Mouse (Mus musculus) forebrain, embryonic 14.5 days (tissue): Measurements from ENCODE around the gene Cox7a2l. TPM values are rescaled to one million over a fixed set of nuclear protein-coding genes. Genes with fewer than 3 reads are reported as not detected.

Source experiments
- ATAC-seq: fragments of 200-750 bp; cut with Nextera tagmentation; 2 replicates; pipeline ENCODE4 v1.8.0; 2017; ENCODE audit warnings: mild to moderate bottlenecking, moderate library complexity
- DNase-seq: peaks from one replicate; pipeline ENCODE4 v3.0.0-alpha.2; 2015; ENCODE audit warnings: low spot score
- H3K27ac ChIP-seq: fragments of 300-500 bp; sonication (generic); 2 replicates; pipeline ENCODE4 v1.5.1; 2014; ENCODE audit warnings: low read depth, mild to moderate bottlenecking, control low read depth, low read length, moderate library complexity
- H3K27me3 ChIP-seq: fragments of 300-500 bp; sonication (generic); replicated peaks from 2 replicates; pipeline ENCODE4 v1.6.1; 2014; ENCODE audit warnings: low read length, control low read depth, mixed read lengths; ENCODE audit not compliant: control insufficient read depth, insufficient read depth
- H3K36me3 ChIP-seq: fragments of 300-500 bp; sonication (generic); 2 replicates; pipeline ENCODE4 v1.6.1; 2014; ENCODE audit warnings: low read length, control low read depth; ENCODE audit not compliant: control insufficient read depth, insufficient read depth
- H3K4me1 ChIP-seq: fragments of 300-500 bp; sonication (generic); 2 replicates; pipeline ENCODE4 v1.6.1; 2014; ENCODE audit warnings: antibody characterized with exemption, low read length, control low read depth; ENCODE audit not compliant: control insufficient read depth, insufficient read depth
- H3K4me2 ChIP-seq: fragments of 300-500 bp; sonication (generic); 2 replicates; pipeline ENCODE4 v1.6.1; 2014; ENCODE audit warnings: mild to moderate bottlenecking, control low read depth, low read length
- H3K4me3 ChIP-seq: fragments of 300-500 bp; sonication (generic); 2 replicates; pipeline ENCODE4 v1.5.1; 2014; ENCODE audit warnings: low read depth, low read length, control low read depth
- H3K9ac ChIP-seq: fragments of 300-500 bp; sonication (generic); 2 replicates; pipeline ENCODE4 v1.6.1; 2014; ENCODE audit warnings: mild to moderate bottlenecking, low read length, control low read depth, moderate library complexity
- H3K9me3 ChIP-seq: fragments of 300-500 bp; sonication (generic); replicated peaks from 2 replicates; pipeline ENCODE4 v1.6.1; 2016; ENCODE audit warnings: low read length, control low read depth, mixed read lengths; ENCODE audit not compliant: control insufficient read depth
- WGBS: fragments of 180-500 bp; shearing (Covaris S2); extraction: QIAGEN DNeasy Blood & Tissue Kit; methylation state at CpG from one replicate; pipeline ENCODE4 v1.1.7; 2014; 5-methylcytosine and 5-hydroxymethylcytosine counted together
- polyA plus RNA-seq: library from polyadenylated mRNA; unstranded; fragments of >200 nt; fragmentation: Nextera tagmentation; extraction: Ambion mirVana; gene quantifications from 2 replicates; pipeline ENCODE4 v1.2.1, GENCODE M21; 2014

The Cox7a2l gene
- polyA plus RNA-seq, 1 experiment from 2014 or later: 231 TPM

DNA sequence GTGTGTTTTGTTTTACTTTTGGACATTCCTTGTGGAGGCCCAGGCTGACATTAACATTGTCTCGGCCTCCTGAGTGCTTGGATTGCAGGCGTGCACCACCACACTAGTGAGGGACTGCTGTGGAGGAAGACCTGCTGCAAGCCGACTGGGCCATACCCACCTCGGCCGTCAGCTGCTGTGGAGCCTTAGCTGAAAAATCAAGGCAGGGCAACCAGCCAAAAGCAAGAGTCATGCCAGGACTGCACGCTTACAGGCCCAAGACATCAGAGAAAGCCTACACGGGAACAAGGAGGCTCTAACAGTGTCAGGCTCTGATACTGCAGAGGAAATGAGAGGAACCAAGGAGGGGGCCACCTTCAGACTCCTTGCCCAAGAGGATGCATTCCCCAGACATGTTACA lies 35.6 kb downstream of the Cox7a2l start:
- H3K4me3 ChIP-seq: no peak overlapping the region
- H3K27ac ChIP-seq: no peak overlapping the region
- no peaks in the 10 kb centered on the region for H3K4me1 ChIP-seq
- no peak overlapping the region for H3K4me2 ChIP-seq
- peaks cover 45% of the 10 kb centered on the region for H3K36me3 ChIP-seq
- ATAC-seq (no peak), DNase-seq (no peak)
- H3K9me3 ChIP-seq: no peaks in the 10 kb centered on the region
- H3K9ac ChIP-seq: no peak overlapping the region
- 84% methylated on average over 7 of the region's 7 CpGs for WGBS
- H3K27me3 ChIP-seq: no peaks in the 10 kb centered on the region

- H3K36me3 ChIP-seq: peaks cover 81% of the 10 kb centered on the region
- ATAC-seq: no peak
- no peak overlapping the region for H3K4me2 ChIP-seq
- no peak for DNase-seq
- no peak overlapping the region for H3K27ac ChIP-seq
- no peaks in the 10 kb centered on the region for H3K9me3 ChIP-seq
- WGBS: 97% methylated on average over 12 of the region's 12 CpGs
- H3K4me1 ChIP-seq: no peaks in the 10 kb centered on the region
- H3K4me3 ChIP-seq: no peak overlapping the region
- H3K27me3 ChIP-seq: no peaks in the 10 kb centered on the region
- H3K9ac ChIP-seq: no peak overlapping the region
Observed at GRCm38 (mm10) chr17:83477089-83477488, 40.0 kb downstream of the Cox7a2l start.

GRCm38 (mm10) chr17:83469586-83469985 lies 47.5 kb downstream of the Cox7a2l start:
- no peaks in the 10 kb centered on the region for H3K4me1 ChIP-seq
- no peak overlapping the region for H3K27ac ChIP-seq
- no peak overlapping the region for H3K4me2 ChIP-seq
- DNase-seq (no peak), ATAC-seq (no peak)
- no peaks in the 10 kb centered on the region for H3K27me3 ChIP-seq
- H3K9ac ChIP-seq: no peak overlapping the region
- H3K4me3 ChIP-seq: no peak overlapping the region
- no peaks in the 10 kb centered on the region for H3K9me3 ChIP-seq
- 95% methylated on average over 2 of the region's 2 CpGs for WGBS
- H3K36me3 ChIP-seq: peaks cover 42% of the 10 kb centered on the region

DNA sequence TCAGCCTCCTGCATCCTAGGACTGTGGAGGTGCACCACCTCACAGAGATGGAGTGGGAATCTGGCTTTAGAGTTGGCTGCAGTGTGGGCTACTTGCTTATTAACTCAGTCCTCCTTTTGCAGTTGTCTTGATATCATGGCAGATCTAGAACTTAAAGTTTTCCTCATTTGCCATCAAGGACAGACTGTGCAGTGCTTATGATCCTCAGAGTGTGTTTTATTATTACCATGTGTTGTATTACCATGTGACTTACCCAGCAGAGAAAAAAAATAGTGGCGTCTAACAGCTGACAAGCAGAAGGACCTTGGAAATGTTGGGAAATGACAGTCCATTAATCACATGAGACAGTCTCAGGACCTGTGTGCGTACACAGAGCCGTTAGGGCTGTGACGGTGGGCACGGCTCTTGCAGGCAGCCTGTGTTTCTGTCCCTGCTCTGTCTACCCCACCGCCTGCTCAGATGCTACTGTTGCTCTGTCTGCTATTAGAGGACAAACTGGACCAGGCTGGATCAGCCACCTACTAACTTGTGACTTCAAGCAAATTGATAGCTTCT lies 50.4 kb downstream of the Cox7a2l start:
- Histone ChIP-seq H3K4me3 (no peak overlapping the region), H3K4me1 (no peaks in the 10 kb centered on the region), H3K9me3 (no peaks in the 10 kb centered on the region), H3K27me3 (no peaks in the 10 kb centered on the region), H3K4me2 (no peak overlapping the region), H3K36me3 (peaks cover 33% of the 10 kb centered on the region), H3K27ac (no peak overlapping the region), H3K9ac (no peak overlapping the region)
- DNase-seq: no peak
- 86% methylated on average over 6 of the region's 6 CpGs for WGBS
- no peak for ATAC-seq

DNA sequence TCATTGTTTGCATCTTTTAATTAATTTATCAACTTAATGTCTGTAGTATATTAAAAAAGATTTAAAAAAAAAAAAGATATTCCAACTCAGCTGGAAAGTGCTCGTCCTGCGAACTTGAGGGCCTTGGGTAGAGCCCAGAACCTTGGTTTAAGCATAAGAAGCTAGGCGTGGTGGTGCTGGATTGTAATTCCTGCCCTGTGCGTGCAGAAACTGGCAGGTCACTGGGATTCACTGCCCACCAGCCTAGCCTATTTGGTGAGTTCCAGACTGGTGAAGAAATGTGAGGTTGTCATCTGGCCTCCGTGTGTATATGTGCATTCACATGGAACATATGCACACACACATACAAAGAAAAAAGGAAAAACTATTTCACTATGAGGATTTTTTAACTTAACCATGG lies 51.2 kb downstream of the Cox7a2l start:
- WGBS: 89% methylated on average over 5 of the region's 5 CpGs
- Histone ChIP-seq H3K4me2 (no peak overlapping the region), H3K9me3 (no peaks in the 10 kb centered on the region), H3K4me1 (no peaks in the 10 kb centered on the region), H3K4me3 (no peak overlapping the region), H3K9ac (no peak overlapping the region), H3K27me3 (no peaks in the 10 kb centered on the region), H3K36me3 (peaks cover 32% of the 10 kb centered on the region), H3K27ac (no peak overlapping the region)
- ATAC-seq (no peak), DNase-seq (no peak)

DNA sequence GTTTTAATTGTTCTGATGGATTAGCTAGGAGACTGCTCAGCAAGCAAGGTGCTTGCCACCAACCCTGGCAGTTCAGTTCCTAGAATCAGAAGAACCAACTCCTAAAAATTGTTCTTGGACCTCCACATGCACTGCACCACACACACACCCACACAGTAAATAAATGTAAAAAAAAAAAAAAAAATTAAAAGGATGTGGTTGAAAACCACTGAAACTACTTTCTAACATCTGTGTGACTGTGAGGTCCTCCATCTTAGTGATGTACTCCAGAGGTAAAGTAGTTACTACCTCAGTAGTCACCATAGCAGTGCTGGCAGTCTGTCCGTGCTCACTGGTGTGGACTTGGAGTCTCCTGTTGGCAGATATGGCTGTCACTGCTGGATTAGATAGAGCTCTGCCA lies 59.9 kb downstream of the Cox7a2l start:
- Histone ChIP-seq H3K9ac (no peak overlapping the region), H3K27ac (no peak overlapping the region), H3K4me3 (no peak overlapping the region), H3K4me1 (no peaks in the 10 kb centered on the region), H3K36me3 (peaks cover 64% of the 10 kb centered on the region), H3K4me2 (no peak overlapping the region), H3K27me3 (no peaks in the 10 kb centered on the region), H3K9me3 (no peaks in the 10 kb centered on the region)
- no peak for DNase-seq
- no peak for ATAC-seq
- WGBS: 96% methylated on average over 1 of the region's 1 CpGs

DNA sequence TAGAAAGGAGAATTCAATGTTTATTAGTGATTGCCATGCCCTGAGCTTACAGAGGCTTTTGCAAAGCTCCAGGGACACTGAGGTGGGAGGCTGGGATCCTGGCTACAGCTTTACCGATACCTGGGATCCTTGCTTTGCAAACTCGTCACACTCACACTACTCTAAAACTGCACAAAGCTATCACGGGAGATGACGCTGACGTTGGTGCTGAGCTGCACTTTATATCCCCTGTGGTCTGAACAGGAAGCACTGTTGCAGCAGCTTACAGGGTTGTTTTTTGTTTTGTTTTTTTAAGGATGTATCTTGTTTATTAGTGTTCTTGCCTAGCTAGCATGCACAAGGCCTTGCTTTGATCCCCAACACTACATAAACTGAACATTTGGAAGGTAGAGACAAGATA lies 63.5 kb downstream of the Cox7a2l start:
- DNase-seq (no peak), ATAC-seq (no peak)
- H3K4me1 ChIP-seq: no peaks in the 10 kb centered on the region
- no peaks in the 10 kb centered on the region for H3K9me3 ChIP-seq
- peaks cover 65% of the 10 kb centered on the region for H3K36me3 ChIP-seq
- no peak overlapping the region for H3K4me2 ChIP-seq
- 81% methylated on average over 5 of the region's 5 CpGs for WGBS
- H3K4me3 ChIP-seq: no peak overlapping the region
- no peaks in the 10 kb centered on the region for H3K27me3 ChIP-seq
- H3K9ac ChIP-seq: no peak overlapping the region
- H3K27ac ChIP-seq: no peak overlapping the region

GRCm38 (mm10) chr17:83452451-83452850 lies 64.7 kb downstream of the Cox7a2l start:
- ATAC-seq: no peak
- no peak for DNase-seq
- Histone ChIP-seq H3K27me3 (no peaks in the 10 kb centered on the region), H3K9ac (no peak overlapping the region), H3K36me3 (peaks cover 57% of the 10 kb centered on the region), H3K27ac (no peak overlapping the region), H3K4me1 (no peaks in the 10 kb centered on the region), H3K4me2 (no peak overlapping the region), H3K9me3 (no peaks in the 10 kb centered on the region), H3K4me3 (no peak overlapping the region)
- WGBS: 94% methylated on average over 8 of the region's 8 CpGs
